Mouse (Mus musculus) hindbrain, embryonic 14.5 days (tissue): ENCODE data around the gene Olfr1122. TPM values are rescaled to one million over a fixed set of nuclear protein-coding genes. Genes with fewer than 3 reads are reported as not detected.
"Not testable (repeated sequence)": the region's sequence is repeated elsewhere in the genome, so short reads cannot be mapped to it uniquely, and the experiment has no call there.

ENCODE experiments used
- ATAC-seq: fragments of 200-750 bp; cut with Nextera tagmentation; 2 replicates; pipeline ENCODE4 v1.8.0; 2017; ENCODE audit warnings: moderate number of reproducible peaks, mild to moderate bottlenecking, moderate TSS enrichment, moderate library complexity; ENCODE audit not compliant: low FRiP score
- DNase-seq: peaks from one replicate; pipeline ENCODE4 v3.0.0-alpha.2; 2015; ENCODE audit warnings: low spot score
- H3K27ac ChIP-seq: fragments of 300-500 bp; sonication (generic); 2 replicates; pipeline ENCODE4 v1.5.1; 2014; ENCODE audit warnings: mild to moderate bottlenecking, moderate library complexity
- H3K27me3 ChIP-seq: fragments of 300-500 bp; sonication (generic); 2 replicates; pipeline ENCODE4 v1.6.1; 2014; ENCODE audit warnings: mild to moderate bottlenecking, low read length, mixed read lengths; ENCODE audit not compliant: control insufficient read depth, insufficient read depth
- H3K36me3 ChIP-seq: fragments of 300-500 bp; sonication (generic); replicated peaks from 2 replicates; pipeline ENCODE4 v1.6.1; 2014; ENCODE audit not compliant: control insufficient read depth, insufficient read depth
- H3K4me1 ChIP-seq: fragments of 300-500 bp; sonication (generic); replicated peaks from 2 replicates; pipeline ENCODE4 v1.6.1; 2014; ENCODE audit warnings: antibody characterized with exemption, low read length, mixed read lengths; ENCODE audit not compliant: control insufficient read depth, insufficient read depth
- H3K4me2 ChIP-seq: fragments of 300-500 bp; sonication (generic); replicated peaks from 2 replicates; pipeline ENCODE4 v1.6.1; 2014; ENCODE audit warnings: mild to moderate bottlenecking, moderate library complexity
- H3K4me3 ChIP-seq: fragments of 300-500 bp; sonication (generic); replicated peaks from 2 replicates; pipeline ENCODE4 v1.5.1; 2014; ENCODE audit warnings: mild to moderate bottlenecking, low read length
- H3K9ac ChIP-seq: fragments of 300-500 bp; sonication (generic); 2 replicates; pipeline ENCODE4 v1.6.1; 2014
- H3K9me3 ChIP-seq: fragments of 300-500 bp; sonication (generic); 2 replicates; pipeline ENCODE4 v1.6.1; 2016; ENCODE audit warnings: low read length; ENCODE audit not compliant: control insufficient read depth
- WGBS: fragments of 180-500 bp; shearing (Covaris S2); extraction: QIAGEN DNeasy Blood & Tissue Kit; methylation state at CpG from one replicate; pipeline ENCODE4 v1.1.7; 2014; 5-methylcytosine and 5-hydroxymethylcytosine counted together
- polyA plus RNA-seq: library from polyadenylated mRNA; unstranded; fragments of >200 nt; fragmentation: Nextera tagmentation; extraction: Ambion mirVana; gene quantifications from 2 replicates; pipeline ENCODE4 v1.2.1, GENCODE M21; 2014

Gene Olfr1122
- not detected in 2 replicates for polyA plus RNA-seq

- Histone ChIP-seq H3K36me3 (no peaks in the 10 kb centered on the region), H3K4me3 (no peak within 1 kb of the TSS), H3K4me2 (no peak within 1 kb of the TSS), H3K9ac (no peak within 1 kb of the TSS), H3K9me3 (no peaks in the 10 kb centered on the region), H3K4me1 (no peaks in the 10 kb centered on the region), H3K27ac (no peak within 1 kb of the TSS), H3K27me3 (no peaks in the 10 kb centered on the region)
- ATAC-seq, result no peak
- WGBS, result 92% methylated on average over 2 of the region's 2 CpGs
- no peak for DNase-seq
Measured at GRCm38 (mm10) chr2:87385549-87385948, at the start of gene Olfr1122. Gene Olfr1122, plus strand, starts transcription at chr2:87385849.

GRCm38 (mm10) chr2:87354515-87354914 is 31.1 kb upstream of the Olfr1122 start, which contains the start of gene Olfr1120:
Gene Olfr1120, plus strand, starts transcription at chr2:87354815.
- no peak for ATAC-seq
- WGBS, result 60% methylated on average over 2 of the region's 2 CpGs

GRCm38 (mm10) chr2:87360121-87360520 is 25.5 kb upstream of the Olfr1122 start:
- not testable (repeated sequence) for H3K36me3 ChIP-seq, ATAC-seq, H3K9me3 ChIP-seq, H3K9ac ChIP-seq, H3K4me2 ChIP-seq, H3K4me1 ChIP-seq, H3K27ac ChIP-seq, H3K4me3 ChIP-seq, H3K27me3 ChIP-seq, DNase-seq
- whole genome bisulfite sequencing, result 91% methylated on average over 2 of the region's 2 CpGs

More at GRCm38 (mm10) chr2:87354515-87354914, 31.1 kb upstream of the Olfr1122 start, which contains the start of gene Olfr1120:
- Histone ChIP-seq H3K4me2 (no peak within 1 kb of the TSS), H3K9me3 (no peaks in the 10 kb centered on the region), H3K4me1 (no peaks in the 10 kb centered on the region), H3K9ac (no peak within 1 kb of the TSS), H3K36me3 (no peaks in the 10 kb centered on the region), H3K27ac (no peak within 1 kb of the TSS), H3K4me3 (no peak within 1 kb of the TSS), H3K27me3 (no peaks in the 10 kb centered on the region)
- DNase-seq, result no peak

GRCm38 (mm10) chr2:87369595-87369994 is 16.1 kb upstream of the Olfr1122 start, which contains the start of gene Olfr1121:
Gene Olfr1121, plus strand, starts transcription at chr2:87369895.
- no peaks in the 10 kb centered on the region for H3K4me1 ChIP-seq
- 46% methylated on average over 1 of the region's 1 CpGs for WGBS
- H3K27ac ChIP-seq, result no peak within 1 kb of the TSS
- DNase-seq, result no peak
- H3K36me3 ChIP-seq, result no peaks in the 10 kb centered on the region
- no peak within 1 kb of the TSS for H3K4me3 ChIP-seq
- no peak within 1 kb of the TSS for H3K9ac ChIP-seq
- H3K27me3 ChIP-seq, result no peaks in the 10 kb centered on the region
- no peaks in the 10 kb centered on the region for H3K9me3 ChIP-seq
- ATAC-seq, result no peak
- no peak within 1 kb of the TSS for H3K4me2 ChIP-seq

- no peaks in the 10 kb centered on the region for H3K27me3 ChIP-seq
- 91% methylated on average over 4 of the region's 4 CpGs for WGBS
- ATAC-seq (no peak), DNase-seq (no peak)
- no peak overlapping the region for H3K27ac ChIP-seq
- no peaks in the 10 kb centered on the region for H3K9me3 ChIP-seq
- no peaks in the 10 kb centered on the region for H3K36me3 ChIP-seq
- no peak overlapping the region for H3K4me3 ChIP-seq
- no peaks in the 10 kb centered on the region for H3K4me1 ChIP-seq
- H3K4me2 ChIP-seq, result no peak overlapping the region
- H3K9ac ChIP-seq, result no peak overlapping the region
Measured at GRCm38 (mm10) chr2:87371726-87372125, 13.9 kb upstream of the Olfr1122 start.

- no peak for ATAC-seq
- Histone ChIP-seq H3K4me1 (no peaks in the 10 kb centered on the region), H3K9ac (no peak overlapping the region), H3K4me2 (no peak overlapping the region), H3K9me3 (no peaks in the 10 kb centered on the region), H3K27ac (no peak overlapping the region), H3K36me3 (no peaks in the 10 kb centered on the region), H3K27me3 (no peaks in the 10 kb centered on the region), H3K4me3 (no peak overlapping the region)
- 85% methylated on average over 2 of the region's 2 CpGs for WGBS
- DNase-seq, result no peak
Measured at GRCm38 (mm10) chr2:87383935-87384334, 1.7 kb upstream of the Olfr1122 start.

- H3K9ac ChIP-seq, H3K27ac ChIP-seq, H3K27me3 ChIP-seq, H3K4me3 ChIP-seq, H3K36me3 ChIP-seq, H3K9me3 ChIP-seq, H3K4me2 ChIP-seq, DNase-seq, H3K4me1 ChIP-seq: not testable (repeated sequence)
- 91% methylated on average over 5 of the region's 5 CpGs for WGBS
- peak; percentile 37; the same call in 1 of the 2 replicates for ATAC-seq
Measured at GRCm38 (mm10) chr2:87393605-87394004, 8.0 kb downstream of the Olfr1122 start.

GRCm38 (mm10) chr2:87394686-87395085 is 9.0 kb downstream of the Olfr1122 start:
- not testable (repeated sequence) for H3K4me3 ChIP-seq, H3K9me3 ChIP-seq, ATAC-seq, H3K4me1 ChIP-seq, H3K27me3 ChIP-seq, H3K27ac ChIP-seq, H3K36me3 ChIP-seq, H3K4me2 ChIP-seq, H3K9ac ChIP-seq
- WGBS, result 79% methylated on average over 7 of the region's 7 CpGs
- peak; percentile 30 for DNase-seq

GRCm38 (mm10) chr2:87416335-87416734 is 30.7 kb downstream of the Olfr1122 start, which contains the start of gene Olfr1123:
Gene Olfr1123, plus strand, starts transcription at chr2:87416635.
- no peak within 1 kb of the TSS for H3K4me2 ChIP-seq
- H3K27ac ChIP-seq, result no peak within 1 kb of the TSS
- H3K27me3 ChIP-seq, result no peaks in the 10 kb centered on the region
- H3K9me3 ChIP-seq, result no peaks in the 10 kb centered on the region
- H3K4me1 ChIP-seq, result no peaks in the 10 kb centered on the region
- no peak within 1 kb of the TSS for H3K9ac ChIP-seq
- no peak within 1 kb of the TSS for H3K4me3 ChIP-seq
- no peak for DNase-seq
- 91% methylated on average over 1 of the region's 1 CpGs for WGBS
- no peak for ATAC-seq
- no peaks in the 10 kb centered on the region for H3K36me3 ChIP-seq

GRCm38 (mm10) chr2:87429975-87430374 is 44.3 kb downstream of the Olfr1122 start, which contains the start of gene Olfr1124:
Gene Olfr1124, plus strand, starts transcription at chr2:87430275.
- H3K9ac ChIP-seq, result no peak within 1 kb of the TSS
- no peaks in the 10 kb centered on the region for H3K36me3 ChIP-seq
- H3K4me2 ChIP-seq, result no peak within 1 kb of the TSS
- no peaks in the 10 kb centered on the region for H3K27me3 ChIP-seq
- no peak within 1 kb of the TSS for H3K27ac ChIP-seq
- H3K4me1 ChIP-seq, result no peaks in the 10 kb centered on the region
- WGBS, result 91% methylated on average over 1 of the region's 1 CpGs
- no peaks in the 10 kb centered on the region for H3K9me3 ChIP-seq
- no peak within 1 kb of the TSS for H3K4me3 ChIP-seq
- DNase-seq, result no peak
- ATAC-seq, result no peak
